Mouse (Mus musculus): ENCODE measurements around the gene Tmem43. TPM values are rescaled to one million over a fixed set of nuclear protein-coding genes. Genes with fewer than 3 reads are reported as not detected.

Gene Tmem43
- polyA plus RNA-seq, 1 experiment from 2014 or later: 72.0 TPM

DNA sequence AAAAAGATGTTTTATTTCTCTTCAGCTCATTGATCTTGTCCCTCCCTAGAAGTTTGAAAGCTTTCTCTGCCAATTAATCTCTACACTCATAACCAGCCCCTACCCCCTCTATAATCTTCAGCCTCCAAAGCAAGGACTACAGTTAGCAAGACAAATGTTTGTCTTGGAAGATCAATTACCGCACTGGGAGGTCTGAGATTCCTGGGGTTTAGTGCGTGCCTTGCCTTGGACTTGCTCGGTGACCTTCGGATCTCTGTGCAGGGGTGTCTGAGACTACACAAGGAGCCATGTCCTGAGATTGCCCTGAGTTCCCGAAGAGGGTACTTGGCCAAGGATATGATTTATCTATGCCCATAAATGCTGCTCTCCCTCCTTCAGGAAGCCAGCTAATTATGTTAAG is 59.9 kb downstream of the Tmem43 start:
- WGBS: 15% methylated on average over 5 of the region's 5 CpGs
- Histone ChIP-seq H3K27me3 (ENCODE audit: control insufficient read depth, insufficient read depth, low read length) (no peaks in the 10 kb centered on the region), H3K9ac (ENCODE audit: low read length) (no peak overlapping the region), H3K4me2 (replicated peaks; ENCODE audit: low read depth) (no peak overlapping the region), H3K9me3 (ENCODE audit: control insufficient read depth, low read length) (no peaks in the 10 kb centered on the region), H3K27ac (replicated peaks) (no peak overlapping the region), H3K4me1 (replicated peaks; ENCODE audit: control insufficient read depth, insufficient read depth) (no peaks in the 10 kb centered on the region), H3K36me3 (ENCODE audit: control insufficient read depth, insufficient read depth, low read length) (no peaks in the 10 kb centered on the region), H3K4me3 (ENCODE audit: low read depth, low read length) (no peak overlapping the region)
- TF ChIP-seq CTCF (IDR thresholded peaks at IDR 0.05; ENCODE audit: low read depth) (no peak), EP300 (optimal IDR thresholded peaks at IDR 0.05) (no peak)
- ATAC-seq (ENCODE audit: low FRiP score, low TSS enrichment) (no peak), DNase-seq (ENCODE audit: low spot score) (no peak)

DNA sequence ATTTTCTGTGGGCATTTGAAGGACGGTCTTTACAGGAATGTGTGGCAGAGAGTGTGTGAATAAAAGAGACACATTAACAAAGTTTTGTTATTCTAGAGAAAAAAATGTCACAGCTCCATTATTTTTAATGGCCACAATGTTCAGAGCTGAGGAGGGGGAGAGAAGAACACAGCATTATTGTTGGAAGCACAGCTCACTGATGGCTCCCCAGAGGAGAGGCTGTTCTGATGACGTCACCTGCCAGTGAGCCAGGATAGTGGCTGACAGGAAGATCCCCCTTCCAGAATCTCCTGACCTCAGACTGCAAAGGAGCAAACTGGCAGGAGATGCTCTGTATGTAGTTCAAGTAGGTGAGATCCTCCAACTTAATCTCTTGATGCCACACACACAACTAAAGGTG is 60.3 kb downstream of the Tmem43 start:
- no peaks in the 10 kb centered on the region for H3K36me3 ChIP-seq (ENCODE audit: control insufficient read depth, insufficient read depth, low read length)
- H3K4me2 ChIP-seq (replicated peaks; ENCODE audit: low read depth): no peak overlapping the region
- ATAC-seq (ENCODE audit: low FRiP score, low TSS enrichment) (no peak), DNase-seq (ENCODE audit: low spot score) (no peak)
- H3K9me3 ChIP-seq (ENCODE audit: control insufficient read depth, low read length): no peaks in the 10 kb centered on the region
- TF ChIP-seq CTCF (IDR thresholded peaks at IDR 0.05; ENCODE audit: low read depth) (no peak), EP300 (optimal IDR thresholded peaks at IDR 0.05) (no peak)
- no peaks in the 10 kb centered on the region for H3K4me1 ChIP-seq (replicated peaks; ENCODE audit: control insufficient read depth, insufficient read depth)
- 39% methylated on average over 2 of the region's 2 CpGs for WGBS
- H3K27ac ChIP-seq (replicated peaks): no peak overlapping the region
- H3K27me3 ChIP-seq (ENCODE audit: control insufficient read depth, insufficient read depth, low read length): no peaks in the 10 kb centered on the region
- H3K9ac ChIP-seq (ENCODE audit: low read length): no peak overlapping the region
- no peak overlapping the region for H3K4me3 ChIP-seq (ENCODE audit: low read depth, low read length)

DNA sequence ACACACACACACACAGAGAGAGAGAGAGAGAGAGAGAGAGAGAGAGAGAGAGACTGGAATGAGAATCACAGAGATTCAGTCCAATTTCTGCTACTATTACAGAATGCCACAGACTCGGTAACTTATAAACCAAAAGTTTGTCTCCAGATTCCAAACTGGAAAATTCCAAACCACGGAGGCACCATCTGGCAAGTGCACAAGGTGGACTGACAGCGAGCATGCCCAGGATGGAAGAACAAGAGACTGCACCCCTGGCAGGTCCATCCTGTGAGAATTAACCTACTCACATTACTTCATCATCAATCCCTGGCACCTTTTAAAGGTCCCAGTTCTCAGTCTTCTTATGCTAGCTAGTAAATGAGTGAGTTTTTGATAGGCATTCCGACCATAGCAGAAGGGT is 60.8 kb downstream of the Tmem43 start:
- ATAC-seq (ENCODE audit: low FRiP score, low TSS enrichment): no peak
- Histone ChIP-seq H3K27me3 (ENCODE audit: control insufficient read depth, insufficient read depth, low read length) (no peaks in the 10 kb centered on the region), H3K9ac (ENCODE audit: low read length) (no peak overlapping the region), H3K36me3 (ENCODE audit: control insufficient read depth, insufficient read depth, low read length) (no peaks in the 10 kb centered on the region), H3K4me2 (replicated peaks; ENCODE audit: low read depth) (no peak overlapping the region), H3K4me1 (replicated peaks; ENCODE audit: control insufficient read depth, insufficient read depth) (no peaks in the 10 kb centered on the region), H3K27ac (replicated peaks) (no peak overlapping the region), H3K9me3 (ENCODE audit: control insufficient read depth, low read length) (no peaks in the 10 kb centered on the region), H3K4me3 (ENCODE audit: low read depth, low read length) (no peak overlapping the region)
- DNase-seq (ENCODE audit: low spot score): no peak
- 66% methylated on average over 4 of the region's 4 CpGs for WGBS
- TF ChIP-seq EP300 (optimal IDR thresholded peaks at IDR 0.05): no peak
- no peak for TF ChIP-seq CTCF (IDR thresholded peaks at IDR 0.05; ENCODE audit: low read depth)

DNA sequence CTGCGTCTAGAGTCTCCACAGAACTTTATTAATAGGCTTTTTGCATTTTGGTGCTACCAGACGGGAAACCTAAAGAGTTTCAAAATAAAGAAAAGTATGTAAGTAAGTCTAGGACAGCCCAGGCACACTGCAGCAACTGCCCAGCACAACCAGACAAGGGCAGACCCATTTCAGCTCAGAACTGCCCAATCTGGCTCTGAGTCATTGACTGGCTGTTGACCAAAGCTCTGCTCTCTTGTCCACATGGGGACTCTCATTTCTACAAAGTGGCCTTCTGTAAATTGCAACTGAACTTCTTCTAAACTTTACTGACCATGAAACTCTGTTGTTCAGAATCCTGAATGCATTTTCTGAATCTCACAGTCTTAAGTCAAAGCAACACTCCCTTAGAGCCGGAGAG is 61.7 kb downstream of the Tmem43 start:
- WGBS: 70% methylated on average over 3 of the region's 3 CpGs
- no peak overlapping the region for H3K27ac ChIP-seq (replicated peaks)
- no peak overlapping the region for H3K9ac ChIP-seq (ENCODE audit: low read length)
- no peak overlapping the region for H3K4me2 ChIP-seq (replicated peaks; ENCODE audit: low read depth)
- TF ChIP-seq CTCF (IDR thresholded peaks at IDR 0.05; ENCODE audit: low read depth) (no peak), EP300 (optimal IDR thresholded peaks at IDR 0.05) (no peak)
- H3K4me3 ChIP-seq (ENCODE audit: low read depth, low read length): no peak overlapping the region
- no peaks in the 10 kb centered on the region for H3K27me3 ChIP-seq (ENCODE audit: control insufficient read depth, insufficient read depth, low read length)
- no peaks in the 10 kb centered on the region for H3K36me3 ChIP-seq (ENCODE audit: control insufficient read depth, insufficient read depth, low read length)
- H3K9me3 ChIP-seq (ENCODE audit: control insufficient read depth, low read length): no peaks in the 10 kb centered on the region
- no peak for ATAC-seq (ENCODE audit: low FRiP score, low TSS enrichment)
- no peaks in the 10 kb centered on the region for H3K4me1 ChIP-seq (replicated peaks; ENCODE audit: control insufficient read depth, insufficient read depth)
- DNase-seq (ENCODE audit: low spot score): no peak

DNA sequence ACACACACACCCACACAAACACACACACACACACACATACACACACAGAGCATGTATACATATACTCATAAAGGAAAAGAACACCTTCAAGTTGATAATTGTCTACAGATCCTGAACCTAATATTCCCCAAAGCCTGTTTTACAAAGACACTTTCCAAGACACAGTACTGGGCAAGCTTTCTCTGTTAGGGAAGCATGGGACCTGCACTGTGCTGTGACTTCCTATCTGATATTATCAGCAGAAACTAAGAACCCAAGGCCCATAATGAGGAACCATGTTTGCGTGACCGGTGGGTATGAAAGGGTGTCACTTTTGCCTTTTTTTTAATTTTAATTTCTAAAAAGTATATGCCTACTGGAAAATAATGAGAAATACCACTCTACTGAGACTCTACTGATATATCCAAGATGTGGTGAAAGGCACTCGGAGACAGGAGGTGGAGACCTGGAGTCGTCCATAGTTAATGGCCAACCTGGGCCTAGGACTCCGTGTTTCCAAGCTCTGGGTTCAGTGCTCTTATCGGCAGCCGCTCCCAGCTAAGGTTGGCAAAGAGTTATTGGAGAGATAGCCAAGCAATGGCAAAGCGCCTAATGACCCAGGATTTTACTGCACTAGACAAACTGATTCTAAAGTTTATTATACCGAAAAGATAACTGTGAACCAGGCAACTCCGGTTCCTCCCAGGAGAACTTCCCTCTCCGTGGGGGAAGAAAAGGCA is 62.7 kb downstream of the Tmem43 start:
- Histone ChIP-seq H3K4me3 (ENCODE audit: low read depth, low read length) (no peak overlapping the region), H3K36me3 (ENCODE audit: control insufficient read depth, insufficient read depth, low read length) (no peaks in the 10 kb centered on the region), H3K27me3 (ENCODE audit: control insufficient read depth, insufficient read depth, low read length) (no peaks in the 10 kb centered on the region), H3K9me3 (ENCODE audit: control insufficient read depth, low read length) (no peaks in the 10 kb centered on the region), H3K27ac (replicated peaks) (0 out of 2 replicates have a peak overlapping the region, but pooled peaks have one; percentile 30), H3K9ac (ENCODE audit: low read length) (no peak overlapping the region), H3K4me2 (replicated peaks; ENCODE audit: low read depth) (no peak overlapping the region), H3K4me1 (replicated peaks; ENCODE audit: control insufficient read depth, insufficient read depth) (no peaks in the 10 kb centered on the region)
- TF ChIP-seq EP300 (optimal IDR thresholded peaks at IDR 0.05) (no peak), CTCF (IDR thresholded peaks at IDR 0.05; ENCODE audit: low read depth) (no peak)
- ATAC-seq (ENCODE audit: low FRiP score, low TSS enrichment): no peak
- WGBS: 76% methylated on average over 11 of the region's 11 CpGs
- DNase-seq (ENCODE audit: low spot score): no peak

Other genes starting within 250 kb of the Tmem43 start
- gene Wnt7a, start 62.3 kb upstream of the Tmem43 start, polyA plus RNA-seq (2015; fragmentation: Nextera tagmentation; extraction: Ambion mirVana): not detected in 2 replicates
- gene Chchd4, start 157 bp upstream of the Tmem43 start, polyA plus RNA-seq (2015; fragmentation: Nextera tagmentation; extraction: Ambion mirVana): 14.7 TPM in 2 replicates
- 8.9 and 9.3 TPM in 2 replicates for gene Xpc, start 42.2 kb downstream of the Tmem43 start, polyA plus RNA-seq (2015; fragmentation: Nextera tagmentation; extraction: Ambion mirVana)
- 107 and 121 TPM in 2 replicates for gene Lsm3, start 42.2 kb downstream of the Tmem43 start, polyA plus RNA-seq (2015; fragmentation: Nextera tagmentation; extraction: Ambion mirVana)
- 55.3 and 66.5 TPM in 2 replicates for gene Slc6a6, start 210.3 kb downstream of the Tmem43 start, polyA plus RNA-seq (2015; fragmentation: Nextera tagmentation; extraction: Ambion mirVana)

Data from stomach, postnatal 0 days (tissue).